Mouse (Mus musculus) kidney, postnatal 36 days (tissue): ENCODE measurements around the gene Chrnb1.

Source experiments
- DNase-seq, 2 experiments: peaks; one replicate each; pipeline ENCODE4 v3.0.0; 2021 to 2022; ENCODE audit warnings: mixed read lengths in 2 of 2

The Chrnb1 gene

GRCm38 (mm10) chr11:69803786-69804651 lies 8.3 kb upstream of the Chrnb1 start:
- peak; percentile 87 to 90 for DNase-seq

GRCm38 (mm10) chr11:69803328-69803727 lies 7.6 kb upstream of the Chrnb1 start:
- DNase-seq = no peak

- peak; percentile 82 to 93 for DNase-seq
These were observed 6.9 kb upstream of the Chrnb1 start for GRCm38 (mm10) chr11:69802648-69803105.

GRCm38 (mm10) chr11:69801379-69801977 lies 5.7 kb upstream of the Chrnb1 start, which contains the start of gene Fgf11:
Fgf11 (minus strand) TSS chr11:69801857.
- DNase-seq = peak in 1 of 2 experiments; percentile 27

- DNase-seq = peak; percentile 54 to 73
These were observed 4.9 kb upstream of the Chrnb1 start for GRCm38 (mm10) chr11:69800392-69801197.

- peak in 1 of 2 experiments; percentile 36 for DNase-seq
These were observed 4.3 kb upstream of the Chrnb1 start for GRCm38 (mm10) chr11:69800138-69800391.

- DNase-seq = no peak
These were observed 3.8 kb upstream of the Chrnb1 start for GRCm38 (mm10) chr11:69799394-69800137.

- no peak for DNase-seq
These were observed 2.2 kb upstream of the Chrnb1 start for GRCm38 (mm10) chr11:69797924-69798323.

- DNase-seq = no peak
These were observed 266 bp upstream of the Chrnb1 start for GRCm38 (mm10) chr11:69795983-69796435.

- no peak for DNase-seq
These were observed 2.3 kb downstream of the Chrnb1 start for GRCm38 (mm10) chr11:69793429-69793828.

- no peak for DNase-seq
These were observed 4.3 kb downstream of the Chrnb1 start for GRCm38 (mm10) chr11:69791420-69791819.

GRCm38 (mm10) chr11:69789431-69789830 lies 6.3 kb downstream of the Chrnb1 start:
- no peak for DNase-seq

- DNase-seq = no peak
These were observed 8.4 kb downstream of the Chrnb1 start for GRCm38 (mm10) chr11:69787306-69787705.

GRCm38 (mm10) chr11:69784793-69785272 lies 10.9 kb downstream of the Chrnb1 start:
- peak; percentile 55 to 63 for DNase-seq

GRCm38 (mm10) chr11:69781828-69782227 lies 13.9 kb downstream of the Chrnb1 start:
- DNase-seq = no peak

GRCm38 (mm10) chr11:69778985-69779384 lies 16.8 kb downstream of the Chrnb1 start:
- DNase-seq = no peak

GRCm38 (mm10) chr11:69778258-69778982 lies 17.3 kb downstream of the Chrnb1 start:
- peak in 1 of 2 experiments; percentile 33 for DNase-seq

GRCm38 (mm10) chr11:69777504-69778257 lies 18.1 kb downstream of the Chrnb1 start:
- DNase-seq = no peak

- DNase-seq = no peak
These were observed 19.3 kb downstream of the Chrnb1 start for GRCm38 (mm10) chr11:69776488-69776887.

GRCm38 (mm10) chr11:69775716-69776115 lies 20.0 kb downstream of the Chrnb1 start:
- no peak for DNase-seq

GRCm38 (mm10) chr11:69774961-69775360 lies 20.8 kb downstream of the Chrnb1 start:
- DNase-seq = no peak
